ENCODE assay signal across 14 mouse cellular contexts in the genomic region with DNA sequence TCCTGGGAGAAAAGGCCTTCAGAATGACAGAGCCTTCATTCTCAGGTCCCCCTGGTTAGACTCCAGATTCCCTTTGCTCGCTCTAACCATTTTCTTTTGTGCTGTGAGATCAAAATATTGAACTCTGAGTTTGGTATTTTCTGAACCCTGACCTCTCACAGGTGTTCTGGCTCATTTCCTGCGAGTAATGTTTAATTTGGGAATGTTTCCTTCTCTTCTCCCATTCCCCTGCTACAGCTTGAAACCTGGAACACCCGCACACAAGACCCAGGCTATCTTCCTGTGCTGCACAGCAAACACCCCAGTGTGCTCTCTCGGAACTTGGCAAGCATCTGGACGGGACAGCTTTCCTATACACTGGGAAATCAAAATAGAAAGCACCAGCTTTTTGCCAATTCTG.
"Had no signal": no experiment of that assay in that cellular context is flagged by ENCODE, and none has a peak within 500 bp of the region (broad histone marks: within the 10 kb centered on the region; RNA-seq: fewer than 3 reads in every experiment).

No protein-coding gene starts in this region.

- H3K4me3 ChIP-seq: left cerebral cortex, adult 2 months; liver, embryonic 12.5 days; liver, embryonic 15.5 days; lung, embryonic 15.5 days; megakaryocyte, embryonic 14.5 days; midbrain, embryonic 10.5 days; midbrain, embryonic 13.5 days had no signal

- DNase-seq: layer of hippocampus, postnatal 36 days; lung, adult 18-20 months; lung, postnatal 10 days; lung, postnatal 36 days; thymus, postnatal 25 days had no signal

- H3K4me2 ChIP-seq: liver, embryonic 12.5 days; liver, embryonic 15.5 days; lung, embryonic 15.5 days; midbrain, embryonic 13.5 days had no signal

- H3K27ac ChIP-seq: left cerebral cortex, adult 2 months; liver, embryonic 12.5 days; liver, embryonic 15.5 days; lung, embryonic 15.5 days; midbrain, embryonic 10.5 days; midbrain, embryonic 13.5 days; stomach, postnatal 0 days had no signal

- H3K4me1 ChIP-seq: liver, embryonic 12.5 days; liver, embryonic 15.5 days; lung, embryonic 15.5 days; megakaryocyte, embryonic 14.5 days; midbrain, embryonic 13.5 days had no signal

- H3K9me3 ChIP-seq: liver, embryonic 15.5 days; lung, embryonic 15.5 days; midbrain, embryonic 10.5 days; midbrain, embryonic 13.5 days had no signal

- H3K9ac ChIP-seq: liver, embryonic 12.5 days; liver, embryonic 15.5 days; lung, embryonic 15.5 days; midbrain, embryonic 13.5 days had no signal

- ATAC-seq: intestine, postnatal 0 days; liver, embryonic 12.5 days; midbrain, embryonic 13.5 days had no signal

- H3K27me3 ChIP-seq: liver, embryonic 12.5 days; liver, embryonic 15.5 days; lung, embryonic 15.5 days; megakaryocyte, embryonic 14.5 days; midbrain, embryonic 13.5 days had no signal

- H3K36me3 ChIP-seq: liver, embryonic 12.5 days; liver, embryonic 15.5 days; lung, embryonic 15.5 days; midbrain, embryonic 10.5 days; midbrain, embryonic 13.5 days had no signal
